Mouse (Mus musculus): Measurements from ENCODE around the gene Uqcr10.

GRCm38 (mm10) chr11:4678700-4679440, 25.3 kb downstream of the Uqcr10 start:
- TF ChIP-seq POLR2A (IDR thresholded peaks at IDR 0.05; ENCODE audit: low read depth, low read length), result no peak
- no peak for TF ChIP-seq CTCF (IDR thresholded peaks at IDR 0.05; ENCODE audit: extremely low read depth, insufficient read length, insufficient replicate concordance, low read depth, low read length)
